Mouse (Mus musculus) ES-Bruce4 (cell line): ENCODE results near the gene Taf9. TPM values are rescaled to one million over a fixed set of nuclear protein-coding genes. Genes with fewer than 3 reads are reported as not detected.

Experiments used
- H3K27ac ChIP-seq: 2 replicates; pipeline ENCODE4 v1.5.1; 2012; ENCODE audit warnings: low read length, inconsistent platforms; ENCODE audit not compliant: insufficient read depth
- H3K27me3 ChIP-seq: 2 replicates; pipeline ENCODE4 v1.6.1; 2012; ENCODE audit warnings: mild to moderate bottlenecking, low read length, inconsistent platforms; ENCODE audit not compliant: control insufficient read depth, poor library complexity, insufficient read depth, severe bottlenecking
- H3K36me3 ChIP-seq: 2 replicates; pipeline ENCODE4 v1.6.1; 2012; ENCODE audit warnings: inconsistent platforms, mild to moderate bottlenecking, low read length, moderate library complexity; ENCODE audit not compliant: control insufficient read depth, poor library complexity, insufficient read depth, severe bottlenecking
- H3K4me1 ChIP-seq: one replicate; pipeline ENCODE4 v1.8.1; 2011; ENCODE audit warnings: low read length; ENCODE audit not compliant: control insufficient read depth, insufficient read depth
- H3K4me3 ChIP-seq: 2 replicates; pipeline ENCODE4 v1.5.1; 2011; ENCODE audit warnings: low read depth, mild to moderate bottlenecking, low read length
- H3K9ac ChIP-seq: 2 replicates; pipeline ENCODE4 v1.6.1; 2012; ENCODE audit warnings: low read depth, mild to moderate bottlenecking, inconsistent platforms; ENCODE audit not compliant: poor library complexity, severe bottlenecking
- H3K9me3 ChIP-seq: replicated peaks from 2 replicates; pipeline ENCODE4 v1.6.1; 2012; ENCODE audit warnings: mild to moderate bottlenecking, low read length, inconsistent platforms; ENCODE audit not compliant: control insufficient read depth, poor library complexity, insufficient read depth, severe bottlenecking
- CTCF ChIP-seq: IDR thresholded peaks from one replicate; pipeline ENCODE4 v1.8.1; 2011; ENCODE audit warnings: low read depth, low read length
- EP300 ChIP-seq: IDR thresholded peaks from 2 replicates; pipeline ENCODE4 v1.6.1; 2011; ENCODE audit warnings: low read depth, low read length; ENCODE audit not compliant: insufficient read depth
- POLR2A ChIP-seq: IDR thresholded peaks from one replicate; pipeline ENCODE4 v1.8.1; 2011; ENCODE audit warnings: low read length; ENCODE audit not compliant: insufficient read depth
- polyA plus RNA-seq: library from polyadenylated mRNA; stranded (reverse); fragments of >200 nt; gene quantifications from 2 replicates; pipeline ENCODE4 v1.2.4, GENCODE M21; 2011; ENCODE audit warnings: low read depth; ENCODE audit not compliant: missing spikeins, insufficient read depth, insufficient read length

The Taf9 gene
- polyA plus RNA-seq, 1 experiment = 13.2 TPM

DNA sequence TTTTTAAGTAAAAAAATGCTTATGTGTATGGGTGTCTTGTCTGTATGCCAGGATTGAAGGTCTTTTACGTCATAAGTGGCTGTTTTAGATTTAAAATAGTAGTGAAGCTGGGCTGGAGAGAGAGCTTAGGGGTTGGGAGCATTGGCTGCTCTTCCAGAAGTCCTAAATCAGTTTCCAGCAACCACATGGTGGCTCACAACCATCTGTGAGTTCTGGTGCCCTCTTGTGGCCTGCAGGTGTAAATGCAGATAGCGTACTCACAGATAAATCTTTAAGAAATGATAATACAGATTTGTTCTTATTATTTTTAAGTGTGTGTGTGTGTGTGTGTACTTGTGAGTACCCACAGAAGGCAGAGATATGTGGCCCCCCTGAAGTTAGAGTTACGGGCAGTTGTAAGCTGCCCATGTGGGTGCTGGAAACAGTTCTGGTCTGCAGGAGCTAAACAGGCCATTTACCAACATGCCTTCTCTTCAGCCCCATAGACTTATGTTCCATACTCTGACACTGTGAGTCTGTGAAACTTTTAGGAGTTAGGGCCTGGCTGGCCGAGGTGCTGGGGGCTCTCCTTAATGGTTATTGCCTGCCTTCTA lies 8.6 kb downstream of the Taf9 start:
- TF ChIP-seq CTCF (peak; percentile 79), EP300 (no peak)
- Histone ChIP-seq H3K4me3 (no peak overlapping the region), H3K36me3 (peaks cover 22% of the 10 kb centered on the region), H3K4me1 (peaks cover 2% of the 10 kb centered on the region), H3K9me3 (no peaks in the 10 kb centered on the region), H3K9ac (no peak overlapping the region), H3K27me3 (no peaks in the 10 kb centered on the region), H3K27ac (no peak overlapping the region)

DNA sequence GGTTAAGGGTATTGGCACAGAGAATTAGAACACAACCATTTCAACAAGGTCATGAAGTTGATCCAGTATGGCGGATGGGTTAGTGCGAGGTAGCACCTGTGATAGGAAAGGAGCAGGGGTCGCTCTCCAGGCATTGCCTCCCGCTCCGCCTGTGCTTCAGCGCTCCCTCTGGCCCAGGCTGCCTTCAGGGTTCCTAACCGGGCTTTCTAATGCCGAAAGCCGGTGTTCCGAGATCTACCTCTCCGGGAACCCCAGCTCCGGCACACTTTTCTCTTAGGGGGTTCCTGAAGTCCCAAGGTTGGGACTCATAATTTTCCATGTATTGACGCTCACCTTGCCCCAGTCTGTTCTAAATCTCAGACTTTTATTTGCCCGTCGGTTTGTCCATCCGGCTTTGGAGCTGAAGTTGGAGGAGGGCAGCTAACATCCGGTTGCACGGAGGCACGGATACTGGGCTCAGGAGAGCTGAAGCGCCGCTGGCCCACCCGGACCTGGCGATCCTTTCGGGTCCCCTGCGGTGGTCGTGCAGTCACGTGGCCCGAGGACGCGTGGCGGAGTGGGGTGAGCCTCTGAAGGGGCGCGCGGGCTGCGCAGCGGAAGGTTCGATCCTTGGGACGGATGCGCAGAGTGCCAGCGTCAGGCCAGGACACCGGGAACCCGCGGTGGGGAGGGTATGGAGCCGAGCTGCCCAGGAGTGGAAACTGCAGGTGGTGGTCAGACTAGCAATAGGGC lies 18.1 kb downstream of the Taf9 start, which contains the start of gene Ccdc125:
Ccdc125 (plus strand) TSS at position 427 of the 732 bp plus-strand sequence.
- H3K27ac ChIP-seq = peak within 1 kb of the TSS; percentile 58

DNA sequence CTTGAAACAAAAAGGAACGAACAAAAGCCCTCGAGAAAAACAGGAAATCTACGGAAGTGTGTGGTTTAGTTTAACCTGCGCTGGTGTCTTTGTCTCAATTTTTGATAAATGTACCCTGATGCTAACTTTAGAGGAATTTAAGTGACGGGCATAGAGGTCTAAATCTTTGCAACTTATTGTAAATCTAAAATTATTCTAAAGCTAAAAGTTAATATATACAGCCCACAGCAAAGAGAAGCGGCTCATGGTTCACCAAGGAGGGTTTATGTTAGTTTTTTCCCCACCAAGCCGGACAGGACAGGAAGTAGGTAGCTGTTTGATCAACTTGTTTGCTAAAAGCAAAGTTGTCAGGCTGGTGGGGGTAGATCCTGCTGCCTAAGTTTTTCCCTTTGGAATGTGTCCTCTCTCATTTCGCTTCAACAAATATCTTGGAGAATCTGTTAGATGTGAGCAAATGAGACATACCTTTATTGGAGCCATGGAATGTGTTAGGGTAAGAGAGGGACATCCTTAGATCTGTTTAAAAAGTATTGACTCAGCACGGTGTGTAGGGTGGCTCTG lies 18.9 kb downstream of the Taf9 start:
- H3K9me3 ChIP-seq = no peaks in the 10 kb centered on the region
- H3K27ac ChIP-seq = no peak overlapping the region
- H3K4me1 ChIP-seq = peaks cover 3% of the 10 kb centered on the region
- peak overlapping the region; percentile 93 for H3K9ac ChIP-seq
- no peak for TF ChIP-seq POLR2A
- TF ChIP-seq CTCF = no peak
- TF ChIP-seq EP300 = no peak
- peaks cover 5% of the 10 kb centered on the region for H3K36me3 ChIP-seq
- no peak overlapping the region for H3K4me3 ChIP-seq
- no peaks in the 10 kb centered on the region for H3K27me3 ChIP-seq

More for the DNA sequence above, 18.1 kb downstream of the Taf9 start, which contains the start of gene Ccdc125:
- Histone ChIP-seq H3K9ac (peak within 1 kb of the TSS; percentile 93), H3K9me3 (no peaks in the 10 kb centered on the region), H3K4me1 (peaks cover 3% of the 10 kb centered on the region), H3K4me3 (peak within 1 kb of the TSS; percentile 62), H3K36me3 (peaks cover 8% of the 10 kb centered on the region), H3K27me3 (no peaks in the 10 kb centered on the region)
- TF ChIP-seq POLR2A (no peak), CTCF (no peak), EP300 (no peak)

DNA sequence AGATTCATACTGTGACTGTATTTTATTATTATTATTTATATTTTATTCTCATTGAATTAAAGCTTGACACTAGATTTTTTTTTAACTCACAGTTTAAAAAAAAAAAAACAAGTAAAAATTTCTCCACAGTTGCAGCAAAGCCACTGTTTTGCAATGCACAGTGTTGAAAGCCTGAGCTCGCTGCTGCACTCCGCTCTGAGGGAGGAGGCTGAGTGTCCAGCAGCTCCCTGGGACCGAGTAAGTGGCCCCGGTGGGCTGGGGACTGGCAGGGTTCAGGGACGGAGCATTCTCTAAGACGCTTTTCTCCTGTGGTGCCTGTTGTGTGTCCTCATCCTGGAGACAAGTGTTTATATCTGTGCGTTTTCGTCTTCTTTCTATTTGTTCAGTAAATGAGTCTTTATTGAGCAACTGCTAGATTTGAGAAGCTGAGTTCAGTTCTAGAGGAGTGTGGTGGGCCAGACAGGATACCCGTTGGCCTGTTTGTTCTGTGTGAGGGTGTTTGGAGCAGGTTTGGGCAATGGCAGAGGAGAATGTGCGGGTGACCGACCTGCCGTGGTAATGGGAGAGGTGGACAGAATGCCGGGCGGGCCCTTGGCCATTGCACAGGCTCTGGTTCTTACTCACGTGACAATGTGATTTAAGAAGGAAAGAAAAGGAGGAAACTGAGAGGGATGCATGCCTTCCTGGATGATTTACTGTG lies 24.7 kb downstream of the Taf9 start:
- TF ChIP-seq CTCF = no peak
- no peak for TF ChIP-seq POLR2A
- no peak for TF ChIP-seq EP300
- Histone ChIP-seq H3K36me3 (no peaks in the 10 kb centered on the region), H3K4me1 (no peaks in the 10 kb centered on the region), H3K9ac (no peak overlapping the region), H3K27me3 (no peaks in the 10 kb centered on the region), H3K4me3 (no peak overlapping the region), H3K9me3 (no peaks in the 10 kb centered on the region), H3K27ac (no peak overlapping the region)

DNA sequence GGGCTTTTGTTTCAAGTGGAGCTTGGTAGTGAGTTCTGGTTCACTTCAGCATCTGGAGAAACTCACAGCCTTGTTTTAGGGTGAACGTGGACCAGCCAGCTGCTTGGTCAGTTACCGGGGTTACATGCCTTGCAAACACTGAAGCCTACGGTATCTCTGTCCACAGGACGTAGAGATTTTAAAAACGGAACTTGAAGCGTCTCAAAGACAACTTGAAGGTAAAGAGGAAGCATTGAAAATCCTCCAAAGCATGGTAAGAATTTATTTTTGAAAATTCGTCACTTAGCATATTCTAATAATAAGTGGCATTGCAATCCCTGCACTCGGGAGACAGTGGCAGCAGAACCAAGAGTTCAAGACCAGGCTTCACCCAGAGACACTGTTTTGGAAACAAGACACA lies 30.2 kb downstream of the Taf9 start:
- Histone ChIP-seq H3K36me3 (no peaks in the 10 kb centered on the region), H3K27ac (no peak overlapping the region), H3K9ac (no peak overlapping the region), H3K4me3 (no peak overlapping the region), H3K4me1 (no peaks in the 10 kb centered on the region), H3K9me3 (no peaks in the 10 kb centered on the region), H3K27me3 (no peaks in the 10 kb centered on the region)
- no peak for TF ChIP-seq CTCF
- no peak for TF ChIP-seq EP300
- TF ChIP-seq POLR2A = no peak
